Mouse (Mus musculus) liver, adult 2 months (tissue): ENCODE measurements around the gene Sos2. TPM values are rescaled to one million over a fixed set of nuclear protein-coding genes. Genes with fewer than 3 reads are reported as not detected.
A peak's percentile ranks its signal among the peaks of the same experiment; 100 is the strongest.

ENCODE experiments used
- DNase-seq: peaks from one replicate; pipeline ENCODE4 v3.0.0-alpha.2; 2011; ENCODE audit warnings: low read depth, low spot score; ENCODE audit errors: extremely low read depth
- H3K27ac ChIP-seq: fragments of 200-500 bp; replicated peaks from 2 replicates; pipeline ENCODE4 v1.5.1; 2012; ENCODE audit warnings: low read depth, mild to moderate bottlenecking, control low read depth, inconsistent platforms, low read length; ENCODE audit not compliant: insufficient read depth
- H3K27me3 ChIP-seq: fragments of 200-500 bp; 2 replicates; pipeline ENCODE4 v1.6.1; 2012; ENCODE audit warnings: mild to moderate bottlenecking, moderate library complexity, low read length, inconsistent platforms; ENCODE audit not compliant: control insufficient read depth, insufficient read depth
- H3K36me3 ChIP-seq: fragments of 200-500 bp; 2 replicates; pipeline ENCODE4 v1.6.1; 2012; ENCODE audit warnings: low read length, inconsistent platforms; ENCODE audit not compliant: control insufficient read depth, insufficient read depth
- H3K4me1 ChIP-seq: fragments of 200-500 bp; 2 replicates; pipeline ENCODE4 v1.6.1; 2011; ENCODE audit warnings: low read length; ENCODE audit not compliant: control insufficient read depth, insufficient read depth
- H3K4me3 ChIP-seq: fragments of 200-500 bp; 2 replicates; pipeline ENCODE4 v1.5.1; 2011; ENCODE audit warnings: low read depth, mild to moderate bottlenecking, control low read depth, low read length, moderate library complexity; ENCODE audit not compliant: insufficient read depth
- H3K79me2 ChIP-seq: fragments of 200-500 bp; 2 replicates; pipeline ENCODE4 v1.6.1; 2012; ENCODE audit warnings: inconsistent platforms, mild to moderate bottlenecking, low read length, moderate library complexity; ENCODE audit not compliant: control insufficient read depth, insufficient read depth
- H3K9ac ChIP-seq: fragments of 200-500 bp; 2 replicates; pipeline ENCODE4 v1.6.1; 2012; ENCODE audit warnings: low read depth, mild to moderate bottlenecking, control low read depth, inconsistent platforms, low read length
- CTCF ChIP-seq: fragments of 200-500 bp; IDR thresholded peaks from 2 replicates; pipeline ENCODE4 v1.5.1; 2011; ENCODE audit warnings: low read depth, low read length, control low read depth
- POLR2A ChIP-seq: fragments of 200-500 bp; IDR thresholded peaks from 2 replicates; pipeline ENCODE4 v1.6.1; 2011; ENCODE audit warnings: low read length, control low read depth; ENCODE audit not compliant: insufficient read depth; ENCODE audit errors: extremely low read depth
- WGBS: fragments of 180-500 bp; shearing (Covaris S2); methylation state at CpG from one replicate; pipeline ENCODE4 v1.1.7; 2018; 5-methylcytosine and 5-hydroxymethylcytosine counted together
- polyA plus RNA-seq: library from polyadenylated mRNA; depleted of rRNA; stranded (reverse); fragments of >200 nt; gene quantifications from 2 replicates; pipeline ENCODE4 v1.2.3, GENCODE M21; 2012
- total RNA-seq: library from RNA; depleted of rRNA; stranded (reverse); fragments of >200 nt; gene quantifications from 2 replicates; pipeline ENCODE4 v1.2.3, GENCODE M21; 2014

Gene Sos2
- total and polyA plus RNA-seq, 2 experiments = 7.3 to 11.1 TPM

GRCm38 (mm10) chr12:69723376-69723775 is 41.7 kb upstream of the Sos2 start:
- no peaks in the 10 kb centered on the region for H3K27me3 ChIP-seq
- H3K4me1 ChIP-seq = peaks cover 13% of the 10 kb centered on the region
- WGBS = 31% methylated on average over 2 of the region's 2 CpGs
- peaks cover 14% of the 10 kb centered on the region; the same call in 1 of the 2 replicates for H3K79me2 ChIP-seq
- peak; percentile 54 for DNase-seq
- peaks cover 11% of the 10 kb centered on the region; the same call in 1 of the 2 replicates for H3K36me3 ChIP-seq
- H3K27ac ChIP-seq = peak overlapping the region; percentile 13
- TF ChIP-seq POLR2A (no peak), CTCF (no peak)
- peak overlapping the region; percentile 91 for H3K9ac ChIP-seq
- H3K4me3 ChIP-seq = peak overlapping the region; percentile 86; the same call in 1 of the 2 replicates

DNA sequence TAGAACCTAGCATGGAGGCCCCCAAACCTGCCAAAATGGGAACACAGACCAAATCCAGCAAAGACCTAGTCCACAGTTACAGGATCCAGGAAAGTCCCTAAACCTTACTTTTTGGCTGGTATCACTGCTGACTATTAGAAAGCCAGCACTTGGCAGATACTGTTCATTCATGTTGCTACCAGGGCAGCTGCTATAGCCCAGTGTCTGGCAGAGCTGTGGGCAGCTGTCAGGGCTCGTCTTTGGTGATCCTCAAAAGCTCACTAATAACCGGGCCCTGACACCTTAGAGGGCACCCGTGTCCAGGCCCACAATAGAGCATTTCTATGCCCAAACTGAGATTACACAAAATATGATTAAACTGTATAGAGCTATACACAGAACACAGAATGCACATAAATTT is 41.2 kb upstream of the Sos2 start:
- peak; percentile 24 for DNase-seq
- H3K27ac ChIP-seq = no peak overlapping the region
- 70% methylated on average over 3 of the region's 3 CpGs for WGBS
- peaks cover 11% of the 10 kb centered on the region; the same call in 1 of the 2 replicates for H3K36me3 ChIP-seq
- TF ChIP-seq POLR2A = no peak
- no peak for TF ChIP-seq CTCF
- H3K4me3 ChIP-seq = no peak overlapping the region
- no peaks in the 10 kb centered on the region for H3K27me3 ChIP-seq
- H3K9ac ChIP-seq = no peak overlapping the region
- peaks cover 14% of the 10 kb centered on the region; the same call in 1 of the 2 replicates for H3K79me2 ChIP-seq
- H3K4me1 ChIP-seq = peaks cover 13% of the 10 kb centered on the region

- no peak for TF ChIP-seq CTCF
- no peak for TF ChIP-seq POLR2A
- H3K4me1 ChIP-seq = peaks cover 2% of the 10 kb centered on the region; the same call in 1 of the 2 replicates
- H3K27me3 ChIP-seq = no peaks in the 10 kb centered on the region
- H3K4me3 ChIP-seq = no peak overlapping the region
- H3K79me2 ChIP-seq = peaks cover 9% of the 10 kb centered on the region; the same call in 1 of the 2 replicates
- DNase-seq = peak; percentile 97
- H3K9ac ChIP-seq = no peak overlapping the region
- H3K36me3 ChIP-seq = peaks cover 15% of the 10 kb centered on the region
- peak overlapping the region; percentile 74 for H3K27ac ChIP-seq
Measured at GRCm38 (mm10) chr12:69713628-69714027, 32.0 kb upstream of the Sos2 start.

GRCm38 (mm10) chr12:69704799-69705458 is 23.3 kb upstream of the Sos2 start:
- Histone ChIP-seq H3K27ac (no peak overlapping the region), H3K9ac (no peak overlapping the region), H3K4me3 (no peak overlapping the region), H3K36me3 (peaks cover 27% of the 10 kb centered on the region), H3K79me2 (peaks cover 3% of the 10 kb centered on the region; the same call in 1 of the 2 replicates), H3K4me1 (no peaks in the 10 kb centered on the region), H3K27me3 (no peaks in the 10 kb centered on the region)
- TF ChIP-seq POLR2A = no peak
- TF ChIP-seq CTCF = no peak
- WGBS = 79% methylated on average over 11 of the region's 11 CpGs
- DNase-seq = no peak

DNA sequence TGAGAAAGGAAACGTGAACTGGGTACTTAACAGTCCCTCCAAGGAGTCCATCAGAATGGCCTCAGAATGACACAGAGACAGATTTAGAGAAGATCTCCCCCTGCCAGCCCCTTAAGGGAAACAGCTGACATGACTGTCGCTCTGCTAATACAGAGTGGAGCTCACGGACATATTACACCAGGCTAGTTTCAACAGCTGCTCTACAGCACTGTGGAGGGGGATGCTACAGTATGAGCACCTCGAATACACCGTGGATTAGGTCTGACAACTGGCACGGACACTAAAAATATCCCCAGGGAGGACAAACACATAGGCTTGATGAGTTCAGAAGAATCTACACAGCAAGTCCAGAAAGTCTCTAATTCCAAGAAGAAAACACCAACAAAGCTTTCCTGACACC is 16.7 kb upstream of the Sos2 start:
- Histone ChIP-seq H3K27ac (no peak overlapping the region), H3K4me1 (peaks cover 3% of the 10 kb centered on the region; the same call in 1 of the 2 replicates), H3K79me2 (no peaks in the 10 kb centered on the region; the same call in 1 of the 2 replicates), H3K27me3 (no peaks in the 10 kb centered on the region), H3K36me3 (peaks cover 28% of the 10 kb centered on the region), H3K4me3 (no peak overlapping the region), H3K9ac (no peak overlapping the region)
- 93% methylated on average over 6 of the region's 6 CpGs for WGBS
- TF ChIP-seq CTCF = no peak
- no peak for TF ChIP-seq POLR2A
- DNase-seq = no peak

DNA sequence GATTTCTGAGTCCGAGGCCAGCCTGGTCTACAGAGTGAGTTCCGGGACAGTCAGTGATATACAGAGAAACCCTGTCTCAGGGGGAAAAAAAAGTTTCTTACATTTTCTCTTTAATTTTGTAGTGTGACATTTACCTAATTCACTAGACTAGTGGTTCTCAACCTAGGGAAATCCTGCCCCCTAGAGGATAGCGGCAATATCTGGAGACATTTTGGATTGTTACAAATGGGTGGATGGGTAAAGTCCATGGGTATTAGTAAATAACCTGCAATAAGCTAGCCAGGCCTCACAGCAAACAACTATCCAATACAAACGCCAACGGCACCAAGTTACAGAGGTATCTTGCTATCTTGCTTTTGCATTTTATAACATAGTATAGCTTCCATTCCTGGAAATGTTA is 15.1 kb upstream of the Sos2 start:
- Histone ChIP-seq H3K9ac (no peak overlapping the region), H3K36me3 (peaks cover 30% of the 10 kb centered on the region), H3K79me2 (no peaks in the 10 kb centered on the region; the same call in 1 of the 2 replicates), H3K27me3 (no peaks in the 10 kb centered on the region), H3K4me3 (no peak overlapping the region), H3K27ac (no peak overlapping the region), H3K4me1 (peaks cover 3% of the 10 kb centered on the region; the same call in 1 of the 2 replicates)
- no peak for TF ChIP-seq POLR2A
- TF ChIP-seq CTCF = peak; percentile 26; the same call in 1 of the 2 replicates
- peak; percentile 87 for DNase-seq
- 41% methylated on average over 5 of the region's 5 CpGs for WGBS
